Mouse (Mus musculus): ENCODE measurements around the gene Sytl4. TPM values are rescaled to one million over a fixed set of nuclear protein-coding genes. Genes with fewer than 3 reads are reported as not detected.

Sytl4 gene
- 0.35 and 0.44 TPM in 2 replicates for polyA plus RNA-seq (2012; rRNA removed)

DNA sequence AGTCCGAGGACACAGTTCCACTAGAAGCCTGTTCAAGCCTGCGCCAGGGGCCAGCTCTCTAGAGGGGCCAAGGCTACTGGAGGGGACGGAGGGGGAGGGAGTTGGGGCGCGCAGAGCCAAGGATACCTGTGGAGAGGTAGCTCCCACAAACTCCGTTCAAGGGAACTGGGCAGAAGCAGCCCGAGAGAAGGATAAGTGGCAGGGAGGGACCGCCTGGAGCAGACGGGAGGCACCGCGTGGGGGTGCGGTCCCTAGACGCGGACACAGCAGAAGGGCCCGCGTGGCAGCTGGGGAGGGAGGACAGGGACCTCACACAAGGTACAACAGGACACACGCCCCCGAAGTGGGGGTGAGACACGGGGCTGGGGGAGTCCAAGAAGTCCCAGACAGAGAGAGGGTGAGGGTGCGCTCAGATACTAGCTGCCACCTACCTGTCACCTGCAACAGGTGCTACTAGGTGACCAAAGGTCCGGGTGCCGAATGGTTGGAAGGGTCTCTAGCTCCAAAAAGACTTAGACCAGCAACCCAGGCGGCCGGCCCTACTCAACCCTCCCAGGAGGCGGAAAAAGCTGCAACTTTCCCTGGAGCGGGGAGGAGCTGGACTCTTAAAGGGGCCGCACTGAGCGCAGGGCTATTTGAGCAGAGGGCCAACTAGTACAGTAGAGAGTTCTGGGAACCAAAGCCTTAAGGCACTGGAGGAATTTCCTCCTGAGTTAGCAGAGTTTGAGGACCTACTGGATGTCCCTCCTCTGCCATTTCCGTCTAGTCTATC, at the start of gene Sytl4:
Gene Sytl4, minus strand, starts transcription at position 582 of the 772 bp plus-strand sequence.
- TF ChIP-seq POLR2A (IDR thresholded peaks at IDR 0.05; ENCODE audit: low read depth, low read length) (no peak), CTCF (IDR thresholded peaks at IDR 0.05; ENCODE audit: extremely low read depth, insufficient read depth, insufficient read length, insufficient replicate concordance) (no peak)
- Histone ChIP-seq H3K36me3 (ENCODE audit: control insufficient read depth, insufficient read depth, low read length) (no peaks in the 10 kb centered on the region), H3K4me1 (ENCODE audit: control insufficient read depth, insufficient read depth, insufficient read length) (no peaks in the 10 kb centered on the region), H3K27ac (ENCODE audit: insufficient read depth, low read length) (no peak within 1 kb of the TSS), H3K4me3 (ENCODE audit: extremely low read depth, insufficient read depth, insufficient read length) (peak within 1 kb of the TSS; percentile 23; the same call in 1 of the 2 replicates), H3K27me3 (ENCODE audit: control insufficient read depth, insufficient read depth, low read length) (no peaks in the 10 kb centered on the region)
- WGBS = 29% methylated on average over 29 of the region's 29 CpGs
- DNase-seq (ENCODE audit: low read depth in 1 of 2, low spot score in 2 of 2) = no peak

DNA sequence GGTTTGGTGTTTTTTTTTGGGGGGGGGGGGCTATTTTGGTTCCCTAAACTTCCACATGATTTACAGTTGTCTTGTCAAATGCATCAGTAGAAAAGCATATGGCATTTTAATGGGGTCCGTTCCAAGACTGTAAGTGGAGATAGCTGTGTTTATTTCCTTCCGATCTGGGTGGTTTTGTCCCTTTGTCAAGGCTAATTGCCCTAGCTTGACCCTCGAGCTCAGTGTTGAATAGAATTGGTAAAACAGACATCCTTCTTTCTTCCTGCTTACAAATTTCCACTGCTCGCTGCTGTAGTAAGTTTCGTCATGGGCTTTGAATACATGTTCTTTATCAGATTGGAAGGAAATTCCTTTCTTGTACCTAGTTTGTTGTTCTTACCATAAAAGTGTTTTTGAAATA, 39.1 kb upstream of the Sytl4 start:
- Histone ChIP-seq H3K4me1 (ENCODE audit: control insufficient read depth, insufficient read depth, insufficient read length) (no peaks in the 10 kb centered on the region), H3K27ac (ENCODE audit: insufficient read depth, low read length) (no peak overlapping the region), H3K27me3 (ENCODE audit: control insufficient read depth, insufficient read depth, low read length) (no peaks in the 10 kb centered on the region), H3K36me3 (ENCODE audit: control insufficient read depth, insufficient read depth, low read length) (no peaks in the 10 kb centered on the region), H3K4me3 (ENCODE audit: extremely low read depth, insufficient read depth, insufficient read length) (no peak overlapping the region)
- no peak for DNase-seq (ENCODE audit: low read depth in 1 of 2, low spot score in 2 of 2)
- 55% methylated on average over 5 of the region's 5 CpGs for WGBS
- TF ChIP-seq CTCF (IDR thresholded peaks at IDR 0.05; ENCODE audit: extremely low read depth, insufficient read depth, insufficient read length, insufficient replicate concordance) = no peak
- TF ChIP-seq POLR2A (IDR thresholded peaks at IDR 0.05; ENCODE audit: low read depth, low read length) = no peak

DNA sequence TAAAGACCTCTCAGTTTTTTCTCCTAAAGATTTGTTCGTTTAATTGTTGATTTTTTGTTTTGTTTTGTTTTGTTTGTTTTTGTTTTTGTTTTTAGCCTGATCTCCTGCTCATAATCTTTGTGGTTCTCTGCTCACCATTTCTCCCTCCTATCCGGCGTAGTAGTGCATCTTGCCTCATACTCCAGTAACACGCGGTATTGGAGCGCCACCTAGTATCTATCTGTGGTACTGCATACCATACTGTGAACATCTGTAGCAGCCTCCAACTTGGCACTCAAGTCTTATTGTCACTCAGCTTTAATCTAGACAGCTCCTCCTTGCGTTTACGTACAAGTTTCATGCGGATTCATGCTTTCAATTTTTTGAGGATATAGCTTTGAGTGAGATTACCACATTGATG, 37.4 kb upstream of the Sytl4 start:
- Histone ChIP-seq H3K27me3 (ENCODE audit: control insufficient read depth, insufficient read depth, low read length) (no peaks in the 10 kb centered on the region), H3K36me3 (ENCODE audit: control insufficient read depth, insufficient read depth, low read length) (no peaks in the 10 kb centered on the region), H3K27ac (ENCODE audit: insufficient read depth, low read length) (no peak overlapping the region), H3K4me1 (ENCODE audit: control insufficient read depth, insufficient read depth, insufficient read length) (no peaks in the 10 kb centered on the region), H3K4me3 (ENCODE audit: extremely low read depth, insufficient read depth, insufficient read length) (no peak overlapping the region)
- TF ChIP-seq CTCF (IDR thresholded peaks at IDR 0.05; ENCODE audit: extremely low read depth, insufficient read depth, insufficient read length, insufficient replicate concordance) (peak; percentile 29; the same call in 1 of the 2 replicates), POLR2A (IDR thresholded peaks at IDR 0.05; ENCODE audit: low read depth, low read length) (no peak)
- 20% methylated on average over 9 of the region's 9 CpGs for WGBS
- DNase-seq (ENCODE audit: low read depth in 1 of 2, low spot score in 2 of 2) = peak in 1 of 2 experiments; percentile 28

DNA sequence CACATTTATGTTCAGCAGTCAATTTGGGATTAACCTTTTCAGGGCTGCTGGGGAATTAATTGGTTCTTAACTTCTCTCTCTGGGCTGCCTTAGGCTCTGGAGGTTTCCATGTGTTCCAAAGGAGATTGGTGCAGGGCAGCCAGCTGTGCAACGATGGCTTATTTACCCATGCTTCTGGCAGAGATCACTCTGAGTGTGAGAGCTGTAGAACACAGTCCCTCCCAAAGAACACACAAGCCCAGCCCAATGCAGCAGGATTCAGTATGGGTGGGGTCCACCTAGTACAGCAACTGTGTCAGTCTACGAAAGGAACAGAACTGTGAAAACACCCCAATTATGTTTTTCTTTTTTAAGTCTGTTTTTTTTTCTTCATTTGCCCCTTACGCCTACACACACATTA, 14.3 kb upstream of the Sytl4 start:
- H3K27me3 ChIP-seq (ENCODE audit: control insufficient read depth, insufficient read depth, low read length) = no peaks in the 10 kb centered on the region
- no peaks in the 10 kb centered on the region for H3K36me3 ChIP-seq (ENCODE audit: control insufficient read depth, insufficient read depth, low read length)
- no peak overlapping the region for H3K4me3 ChIP-seq (ENCODE audit: extremely low read depth, insufficient read depth, insufficient read length)
- WGBS = 79% methylated on average over 3 of the region's 3 CpGs
- no peak overlapping the region for H3K27ac ChIP-seq (ENCODE audit: insufficient read depth, low read length)
- TF ChIP-seq CTCF (IDR thresholded peaks at IDR 0.05; ENCODE audit: extremely low read depth, insufficient read depth, insufficient read length, insufficient replicate concordance) (no peak), POLR2A (IDR thresholded peaks at IDR 0.05; ENCODE audit: low read depth, low read length) (no peak)
- H3K4me1 ChIP-seq (ENCODE audit: control insufficient read depth, insufficient read depth, insufficient read length) = no peaks in the 10 kb centered on the region
- no peak for DNase-seq (ENCODE audit: low read depth in 1 of 2, low spot score in 2 of 2)

DNA sequence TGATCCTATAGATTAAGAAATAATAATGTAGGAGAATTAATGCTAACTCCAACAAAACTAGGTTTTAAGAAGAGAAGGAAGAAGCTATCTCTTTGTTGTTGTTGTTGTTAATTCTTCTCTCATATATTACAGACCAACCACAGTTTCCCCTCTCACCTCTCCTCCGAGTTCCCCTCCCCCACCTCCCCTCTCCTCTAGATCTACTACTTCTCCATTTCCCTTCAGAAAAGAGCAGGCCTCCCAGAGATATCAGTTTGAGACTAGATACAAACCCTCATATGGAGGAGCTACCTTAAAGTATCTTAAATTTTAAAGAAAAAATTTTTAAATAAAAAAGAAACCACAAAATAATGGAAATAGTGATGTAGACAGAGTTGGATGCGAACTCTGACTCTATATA, 17.0 kb downstream of the Sytl4 start:
- Histone ChIP-seq H3K27me3 (ENCODE audit: control insufficient read depth, insufficient read depth, low read length) (no peaks in the 10 kb centered on the region), H3K4me3 (ENCODE audit: extremely low read depth, insufficient read depth, insufficient read length) (no peak overlapping the region), H3K4me1 (ENCODE audit: control insufficient read depth, insufficient read depth, insufficient read length) (no peaks in the 10 kb centered on the region), H3K36me3 (ENCODE audit: control insufficient read depth, insufficient read depth, low read length) (no peaks in the 10 kb centered on the region), H3K27ac (ENCODE audit: insufficient read depth, low read length) (no peak overlapping the region)
- TF ChIP-seq CTCF (IDR thresholded peaks at IDR 0.05; ENCODE audit: extremely low read depth, insufficient read depth, insufficient read length, insufficient replicate concordance) = no peak
- TF ChIP-seq POLR2A (IDR thresholded peaks at IDR 0.05; ENCODE audit: low read depth, low read length) = no peak
- 56% methylated on average over 2 of the region's 2 CpGs for WGBS
- DNase-seq (ENCODE audit: low read depth in 1 of 2, low spot score in 2 of 2) = no peak

DNA sequence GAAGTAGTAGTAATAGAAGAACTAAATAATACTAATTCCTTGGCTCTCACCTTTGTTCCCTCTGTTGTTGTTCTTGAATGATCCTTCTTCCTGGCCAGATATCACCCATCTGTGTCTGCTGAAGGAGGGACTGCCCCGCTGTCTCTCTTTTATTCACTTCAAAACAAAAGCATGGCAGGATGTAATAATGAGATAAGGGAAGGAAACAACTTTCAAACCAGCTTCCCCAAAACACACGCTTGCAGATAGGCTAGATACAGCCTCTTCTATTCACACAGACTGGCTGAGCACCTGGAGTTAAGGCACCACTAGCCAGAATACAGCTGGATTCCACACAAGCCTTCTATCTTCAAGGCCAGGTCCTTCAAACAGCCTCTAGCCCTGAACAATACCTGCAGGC, 21.0 kb downstream of the Sytl4 start:
- no peaks in the 10 kb centered on the region for H3K27me3 ChIP-seq (ENCODE audit: control insufficient read depth, insufficient read depth, low read length)
- H3K4me1 ChIP-seq (ENCODE audit: control insufficient read depth, insufficient read depth, insufficient read length) = no peaks in the 10 kb centered on the region
- H3K36me3 ChIP-seq (ENCODE audit: control insufficient read depth, insufficient read depth, low read length) = no peaks in the 10 kb centered on the region
- no peak for DNase-seq (ENCODE audit: low read depth in 1 of 2, low spot score in 2 of 2)
- H3K4me3 ChIP-seq (ENCODE audit: extremely low read depth, insufficient read depth, insufficient read length) = no peak overlapping the region
- H3K27ac ChIP-seq (ENCODE audit: insufficient read depth, low read length) = no peak overlapping the region
- 21% methylated on average over 2 of the region's 2 CpGs for WGBS
- TF ChIP-seq CTCF (IDR thresholded peaks at IDR 0.05; ENCODE audit: extremely low read depth, insufficient read depth, insufficient read length, insufficient replicate concordance) (no peak), POLR2A (IDR thresholded peaks at IDR 0.05; ENCODE audit: low read depth, low read length) (no peak)

DNA sequence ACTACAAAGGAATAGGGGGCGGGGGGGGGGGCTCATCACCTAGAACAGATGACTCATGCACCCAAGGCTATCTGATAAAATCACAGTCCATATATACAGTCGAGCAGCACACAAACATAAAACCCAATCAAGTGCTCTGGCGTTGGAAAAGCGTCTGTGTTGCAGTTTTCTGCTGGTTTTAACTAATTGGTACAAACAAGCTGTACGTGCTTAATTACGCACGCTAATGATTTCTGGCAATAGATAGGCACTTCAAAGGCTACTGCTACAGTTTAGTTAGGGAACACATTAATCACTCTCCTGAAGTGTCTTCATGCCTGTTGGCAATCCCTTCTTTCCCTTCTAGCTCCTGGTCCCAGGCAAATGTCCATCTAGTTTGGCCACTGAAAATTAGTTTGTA, 27.0 kb downstream of the Sytl4 start:
- no peak overlapping the region for H3K4me3 ChIP-seq (ENCODE audit: extremely low read depth, insufficient read depth, insufficient read length)
- 89% methylated on average over 7 of the region's 7 CpGs for WGBS
- no peak for TF ChIP-seq CTCF (IDR thresholded peaks at IDR 0.05; ENCODE audit: extremely low read depth, insufficient read depth, insufficient read length, insufficient replicate concordance)
- no peak for TF ChIP-seq POLR2A (IDR thresholded peaks at IDR 0.05; ENCODE audit: low read depth, low read length)
- H3K27ac ChIP-seq (ENCODE audit: insufficient read depth, low read length) = no peak overlapping the region
- no peak for DNase-seq (ENCODE audit: low read depth in 1 of 2, low spot score in 2 of 2)
- H3K36me3 ChIP-seq (ENCODE audit: control insufficient read depth, insufficient read depth, low read length) = no peaks in the 10 kb centered on the region
- H3K27me3 ChIP-seq (ENCODE audit: control insufficient read depth, insufficient read depth, low read length) = no peaks in the 10 kb centered on the region
- no peaks in the 10 kb centered on the region for H3K4me1 ChIP-seq (ENCODE audit: control insufficient read depth, insufficient read depth, insufficient read length)

All from spleen, adult 2 months (tissue).